Mouse (Mus musculus) MEL (cell line): ENCODE data around the gene S100a8. TPM values are rescaled to one million over a fixed set of nuclear protein-coding genes. Genes with fewer than 3 reads are reported as not detected.

Source experiments
- DNase-seq: peaks from one replicate; pipeline ENCODE4 v3.0.0; 2011; ENCODE audit warnings: low read depth, low spot score
- H3K27ac ChIP-seq: 2 replicates; pipeline ENCODE4 v1.5.1; 2012; ENCODE audit warnings: low read depth, mild to moderate bottlenecking, control low read depth, low read length, moderate library complexity; ENCODE audit not compliant: control insufficient read depth
- H3K27me3 ChIP-seq, 2 experiments: fragments of 150-350 bp in 1 of 2; sonication (generic) in 1 of 2; 2 replicates each; pipeline ENCODE4 v1.6.1; 2012; ENCODE audit warnings: low read length in 2 of 2, mild to moderate bottlenecking in 2 of 2, improper control_type of control experiment in 1 of 2, moderate library complexity in 1 of 2; ENCODE audit not compliant: insufficient read depth in 2 of 2, control insufficient read depth in 1 of 2
- H3K36me3 ChIP-seq, 2 experiments: 2 replicates each; pipeline ENCODE4 v1.6.1; 2012 to 2014; ENCODE audit warnings: low read length in 2 of 2, improper control_type of control experiment in 1 of 2, inconsistent platforms in 1 of 2, mild to moderate bottlenecking in 1 of 2; ENCODE audit not compliant: insufficient read depth in 2 of 2, control insufficient read depth in 1 of 2
- H3K4me1 ChIP-seq, 2 experiments: fragments of 150-350 bp in 1 of 2; sonication (generic) in 1 of 2; 2 replicates each; pipeline ENCODE4 v1.6.1; 2012; ENCODE audit warnings: low read length in 2 of 2, improper control_type of control experiment in 1 of 2, mild to moderate bottlenecking in 1 of 2; ENCODE audit not compliant: insufficient read depth in 2 of 2, control insufficient read depth in 1 of 2
- H3K4me3 ChIP-seq, 2 experiments: fragments of 150-350 bp in 1 of 2; sonication (generic) in 1 of 2; 2 replicates each; pipeline ENCODE4 v1.5.1; 2012; ENCODE audit warnings: low read depth in 2 of 2, low read length in 2 of 2, mild to moderate bottlenecking in 2 of 2, moderate library complexity in 2 of 2, control low read depth in 1 of 2, improper control_type of control experiment in 1 of 2; ENCODE audit not compliant: control insufficient read depth in 1 of 2, insufficient read depth in 1 of 2
- H3K79me2 ChIP-seq: 2 replicates; pipeline ENCODE4 v1.6.1; 2012; ENCODE audit warnings: mild to moderate bottlenecking, low read length, moderate library complexity; ENCODE audit not compliant: control insufficient read depth, poor library complexity, insufficient read depth
- H3K9ac ChIP-seq: 2 replicates; pipeline ENCODE4 v1.6.1; 2012; ENCODE audit warnings: low read depth, mild to moderate bottlenecking, control low read depth, low read length, moderate library complexity; ENCODE audit not compliant: control insufficient read depth, poor library complexity, severe bottlenecking
- H3K9me3 ChIP-seq: fragments of 150-350 bp; sonication (generic); replicated peaks from 2 replicates; pipeline ENCODE4 v1.6.1; 2012; ENCODE audit warnings: mild to moderate bottlenecking, low read length, improper control_type of control experiment, moderate library complexity; ENCODE audit not compliant: insufficient read depth
- BHLHE40 ChIP-seq: IDR thresholded peaks from 2 replicates; pipeline ENCODE4 v1.6.1; 2012; ENCODE audit warnings: low read depth, mild to moderate bottlenecking, inconsistent platforms, low read length, improper control_type of control experiment, borderline replicate concordance
- CHD2 ChIP-seq: IDR thresholded peaks from 2 replicates; pipeline ENCODE4 v1.6.1; 2011; ENCODE audit warnings: low read length, improper control_type of control experiment
- CTCF ChIP-seq, 3 experiments: IDR thresholded peaks in 2 of 3; conservative IDR thresholded peaks in 1 of 3; 2 replicates each; pipeline ENCODE4 v1.5.1; 2011 to 2012; ENCODE audit warnings: low read length in 3 of 3, low read depth in 2 of 3, mild to moderate bottlenecking in 2 of 3, improper control_type of control experiment in 1 of 3, inconsistent platforms in 1 of 3, mixed read lengths in 1 of 3, moderate library complexity in 1 of 3; ENCODE audit not compliant: control insufficient read depth in 1 of 3, insufficient read depth in 1 of 3, poor library complexity in 1 of 3, severe bottlenecking in 1 of 3
- ETS1 ChIP-seq: IDR thresholded peaks from 2 replicates; pipeline ENCODE4 v1.6.1; 2012; ENCODE audit warnings: low read depth, mild to moderate bottlenecking, inconsistent platforms, low read length, improper control_type of control experiment, moderate library complexity
- GABPA ChIP-seq: IDR thresholded peaks from 2 replicates; pipeline ENCODE4 v1.6.1; 2012; ENCODE audit warnings: low read depth, mild to moderate bottlenecking, inconsistent platforms, low read length, improper control_type of control experiment, moderate library complexity
- KAT2A ChIP-seq: conservative IDR thresholded peaks from 2 replicates; pipeline ENCODE4 v1.6.1; 2012; ENCODE audit warnings: low read depth, low read length, improper control_type of control experiment, inconsistent platforms
- MAFK ChIP-seq: IDR thresholded peaks from 2 replicates; pipeline ENCODE4 v1.6.1; 2011; ENCODE audit warnings: low read depth, mild to moderate bottlenecking, low read length, improper control_type of control experiment, borderline replicate concordance
- MAX ChIP-seq: IDR thresholded peaks from 2 replicates; pipeline ENCODE4 v1.6.1; 2011; ENCODE audit warnings: low read length, improper control_type of control experiment
- MEF2A ChIP-seq: IDR thresholded peaks from 2 replicates; pipeline ENCODE4 v1.6.1; 2014; ENCODE audit warnings: low read depth, mild to moderate bottlenecking, inconsistent platforms, low read length, improper control_type of control experiment; ENCODE audit not compliant: poor library complexity, insufficient replicate concordance, severe bottlenecking; ENCODE audit errors: extremely low read depth
- POLR2A ChIP-seq, 2 experiments: IDR thresholded peaks; 2 replicates each; pipeline ENCODE4 v1.6.1; 2011 to 2012; ENCODE audit warnings: low read length in 2 of 2, mild to moderate bottlenecking in 2 of 2, control low read depth in 1 of 2, improper control_type of control experiment in 1 of 2, low read depth in 1 of 2, moderate library complexity in 1 of 2; ENCODE audit not compliant: control insufficient read depth in 1 of 2, insufficient read depth in 1 of 2, poor library complexity in 1 of 2
- POLR2AphosphoS5 ChIP-seq: IDR thresholded peaks from 2 replicates; pipeline ENCODE4 v1.6.1; 2012; ENCODE audit warnings: low read depth, borderline replicate concordance, mild to moderate bottlenecking, inconsistent platforms, low read length, moderate library complexity, mixed read lengths
- RAD21 ChIP-seq: IDR thresholded peaks from 2 replicates; pipeline ENCODE4 v1.6.1; 2011; ENCODE audit warnings: mild to moderate bottlenecking, low read depth, low read length, improper control_type of control experiment
- RCOR1 ChIP-seq: IDR thresholded peaks from 2 replicates; pipeline ENCODE4 v1.6.1; 2012; ENCODE audit warnings: low read depth, mild to moderate bottlenecking, inconsistent platforms, low read length, improper control_type of control experiment
- SMC3 ChIP-seq: IDR thresholded peaks from 2 replicates; pipeline ENCODE4 v1.6.1; 2011; ENCODE audit warnings: low read depth, low read length, improper control_type of control experiment
- TCF12 ChIP-seq: IDR thresholded peaks from 2 replicates; pipeline ENCODE4 v1.6.1; 2014; ENCODE audit warnings: low read depth, mild to moderate bottlenecking, inconsistent platforms, low read length, improper control_type of control experiment, moderate library complexity
- ZC3H11A ChIP-seq: IDR thresholded peaks from 2 replicates; pipeline ENCODE4 v1.6.1; 2012; ENCODE audit warnings: low read depth, mild to moderate bottlenecking, inconsistent platforms, low read length, improper control_type of control experiment
- ZKSCAN1 ChIP-seq: IDR thresholded peaks from 2 replicates; pipeline ENCODE4 v1.6.1; 2012; ENCODE audit warnings: low read depth, mild to moderate bottlenecking, inconsistent platforms, low read length, improper control_type of control experiment, moderate library complexity
- ZMIZ1 ChIP-seq: IDR thresholded peaks from 2 replicates; pipeline ENCODE4 v1.6.1; 2012; ENCODE audit warnings: low read depth, mild to moderate bottlenecking, inconsistent platforms, low read length, improper control_type of control experiment, moderate library complexity
- polyA plus RNA-seq, 2 experiments: library from polyadenylated mRNA; stranded (reverse) in 1 of 2; unstranded in 1 of 2; fragments of >175 nt in 1 of 2; fragments of >200 nt in 1 of 2; gene quantifications; 2 replicates each; pipeline versions ENCODE4 v1.2.1 to v1.2.4; 2012; ENCODE audit warnings: low replicate concordance in 2 of 2, low read depth in 1 of 2; ENCODE audit not compliant: insufficient read length in 2 of 2, insufficient read depth in 1 of 2, missing spikeins in 1 of 2
- total RNA-seq: library from RNA; depleted of rRNA; stranded (reverse); fragments of 300-350 nt; gene quantifications from 2 replicates; pipeline ENCODE4 v1.2.3, GENCODE M21; 2012

The S100a8 gene
- total and polyA plus RNA-seq, 3 experiments = not detected

GRCm38 (mm10) chr3:90657405-90657804, 11.4 kb upstream of the S100a8 start:
- DNase-seq = peak; percentile 11
- TF ChIP-seq BHLHE40 (no peak), POLR2AphosphoS5 (no peak), POLR2A (IDR thresholded peaks at IDR 0.05; ENCODE audit: control insufficient read depth in 1 of 2, insufficient read depth in 1 of 2, low read depth in 1 of 2, low read length in 2 of 2, poor library complexity in 1 of 2) (no peak), CTCF (IDR thresholded peaks at IDR 0.05 in 2 of 3, conservative IDR thresholded peaks at IDR 0.05 in 1 of 3; ENCODE audit: control insufficient read depth in 1 of 3, insufficient read depth in 1 of 3, low read depth in 2 of 3, low read length in 3 of 3, poor library complexity in 1 of 3, severe bottlenecking in 1 of 3) (peak; percentile 3 to 36 (median 6); a peak in 3 of 6 replicates), RCOR1 (no peak), SMC3 (peak; percentile 35), MAX (no peak)
- H3K4me1 ChIP-seq = no peaks in the 10 kb centered on the region
- H3K4me3 ChIP-seq = no peak overlapping the region
- no peak overlapping the region for H3K9ac ChIP-seq
- H3K36me3 ChIP-seq = no peaks in the 10 kb centered on the region
- H3K27ac ChIP-seq = no peak overlapping the region
- no peaks in the 10 kb centered on the region for H3K9me3 ChIP-seq
- H3K27me3 ChIP-seq = peaks cover 2 to 3% of the 10 kb centered on the region in 2 experiments; a peak in 3 of 4 replicates
- H3K79me2 ChIP-seq = no peaks in the 10 kb centered on the region

DNA sequence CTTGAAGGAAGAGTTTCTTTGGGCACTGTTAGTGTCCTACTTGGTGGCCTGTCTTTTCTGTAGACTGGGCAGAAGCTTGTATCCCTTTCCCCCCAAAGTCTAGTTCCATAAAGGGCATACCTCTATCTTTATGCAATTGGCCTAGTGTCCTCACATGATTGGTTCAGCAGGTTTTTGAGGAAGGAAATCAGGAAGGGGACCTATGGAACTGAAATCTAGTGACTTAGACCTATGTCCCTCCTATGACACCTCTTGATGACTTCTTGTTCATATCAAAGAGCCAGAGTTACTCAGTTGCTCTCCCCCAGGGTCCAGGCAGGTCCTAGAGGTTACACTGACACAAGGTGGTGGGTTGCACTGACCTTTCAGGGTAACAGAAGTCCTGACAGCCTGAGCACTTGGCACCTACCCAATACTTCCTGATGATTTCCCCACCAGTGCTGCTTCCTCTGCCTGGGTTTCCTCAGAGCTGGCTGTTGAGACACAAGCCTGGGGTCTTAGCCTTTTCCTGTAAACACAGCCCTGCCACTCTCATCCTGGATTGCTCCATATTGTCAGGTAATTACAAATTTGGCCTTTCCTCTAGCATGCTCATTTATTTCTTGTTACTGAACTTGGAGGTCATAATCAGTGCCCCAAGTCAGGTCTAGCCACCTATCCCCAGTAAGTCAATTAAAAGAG, 9.3 kb upstream of the S100a8 start:
- TF ChIP-seq GABPA = no peak
- no peak for TF ChIP-seq ZC3H11A
- no peak for TF ChIP-seq MAFK
- TF ChIP-seq CHD2 = no peak
- no peak for TF ChIP-seq MEF2A
- no peak for TF ChIP-seq KAT2A
- TF ChIP-seq ZKSCAN1 = no peak
- no peak for TF ChIP-seq RAD21
- TF ChIP-seq ZMIZ1 = no peak
- no peak for TF ChIP-seq ETS1
- TF ChIP-seq TCF12 = no peak
- TF ChIP-seq, all 39 proteins: peak for 0
- Histone ChIP-seq H3K27ac (no peak overlapping the region), H3K36me3 (no peaks in the 10 kb centered on the region), H3K27me3 (peaks cover 2 to 3% of the 10 kb centered on the region in 2 experiments; a peak in 3 of 4 replicates), H3K4me1 (no peaks in the 10 kb centered on the region), H3K79me2 (no peaks in the 10 kb centered on the region), H3K9ac (no peak overlapping the region), H3K9me3 (no peaks in the 10 kb centered on the region), H3K4me3 (no peak overlapping the region)
- no peak for DNase-seq
